Mouse (Mus musculus): ENCODE measurements around the gene Gas7.

DNA sequence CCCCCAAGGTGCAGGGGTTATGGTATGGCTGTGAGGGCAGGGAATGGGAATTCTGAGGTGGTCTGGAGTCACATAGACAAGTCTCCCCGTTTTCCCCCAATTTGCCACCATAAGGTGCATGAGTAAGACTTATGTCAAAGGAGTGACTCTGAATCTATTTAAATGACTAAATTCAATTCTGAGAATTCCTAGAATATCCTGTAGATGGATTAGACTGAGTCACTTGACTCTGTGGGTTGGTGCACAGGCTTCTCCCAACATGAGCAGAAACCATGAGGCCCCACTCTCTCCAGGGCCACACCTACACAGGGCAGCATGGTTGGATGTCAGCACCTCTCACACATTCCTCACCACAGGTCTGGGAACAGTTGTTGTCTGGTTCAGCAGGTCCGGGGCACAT, 224.7 kb downstream of the Gas7 start:
- TF ChIP-seq CTCF (IDR thresholded peaks at IDR 0.05; ENCODE audit: low read depth, low read length) (no peak), POLR2A (IDR thresholded peaks at IDR 0.05; ENCODE audit: extremely low read depth, insufficient read depth, low read length) (no peak)

Measured in liver, adult 2 months (tissue).